In genomic region chr6:113638302-113639040, GRCm38 (mm10) we compare ENCODE assay signal across 8 mouse cellular contexts. TPM values are rescaled to one million over a fixed set of nuclear protein-coding genes. Genes with fewer than 3 reads are reported as not detected.
DNase-seq lines count a peak whose midpoint lies in the region; ATAC-seq lines count a peak whose summit lies in the region.

TSS of gene Irak2 (plus strand) at chr6:113638467.

- intact Hi-C loops in left cerebral cortex, postnatal 14 days (cut with DNase I), result loop anchor here (2.0 to 5.0 kb wide), 2 partner anchors 42 to 439 kb away; no protein-coding TSS in a partner anchor

- H3K36me3 ChIP-seq in intestine, embryonic 14.5 days (ENCODE audit: control insufficient read depth, insufficient read depth, low read length), result no peaks in the 10 kb centered on the region

- H3K27me3 ChIP-seq in intestine, embryonic 14.5 days (replicated peaks; ENCODE audit: control insufficient read depth, insufficient read depth, low read length), result no peaks in the 10 kb centered on the region

- 7% methylated on average over 37 of the region's 37 CpGs for WGBS in intestine, embryonic 14.5 days

- peak; percentile 91 for ATAC-seq in intestine, embryonic 14.5 days (replicated peaks; ENCODE audit: low FRiP score, low TSS enrichment, low read depth)

- peak within 1 kb of the TSS; percentile 51 for H3K9ac ChIP-seq in intestine, embryonic 14.5 days (ENCODE audit: low read length)

- H3K4me3 ChIP-seq in intestine, embryonic 14.5 days (ENCODE audit: low read depth, low read length), result peak within 1 kb of the TSS; percentile 50

- DNase-seq in adipocyte (ENCODE audit: low spot score), result peak; percentile 97
- peak; percentile 96 for DNase-seq in embryo, embryonic 10.5 days (ENCODE audit: low spot score)
- peak; percentile 93 for DNase-seq in gastrocnemius, postnatal 25 days
- DNase-seq in intestine, embryonic 14.5 days (ENCODE audit: low spot score), result peak; percentile 93
- peak; percentile 93 to 95 for DNase-seq in left cerebral cortex, postnatal 14 days (ENCODE audit: low spot score in 2 of 2)
- DNase-seq in mesoderm, embryonic 11.5 days (ENCODE audit: low read depth, low spot score), result peak; percentile 94
- DNase-seq in right cerebral cortex, postnatal 36 days (ENCODE audit: low spot score in 2 of 2), result peak; percentile 88 to 90
- DNase-seq in yolk sac, embryonic 10.5 days (ENCODE audit: low spot score), result peak; percentile 89

- 0 out of 2 replicates have a peak within 1 kb of the TSS, but pooled peaks have one; percentile 4 for H3K27ac ChIP-seq in intestine, embryonic 14.5 days (ENCODE audit: low read depth)

- no peaks in the 10 kb centered on the region for H3K4me1 ChIP-seq in intestine, embryonic 14.5 days (replicated peaks; ENCODE audit: control insufficient read depth, insufficient read depth, low read length)

- H3K4me2 ChIP-seq in intestine, embryonic 14.5 days (ENCODE audit: low read length), result peak within 1 kb of the TSS; percentile 61

- H3K9me3 ChIP-seq in intestine, embryonic 14.5 days (ENCODE audit: control insufficient read depth, low read length), result no peaks in the 10 kb centered on the region

RNA-seq across cellular contexts. Expression of gene Irak2, which starts in this region (rescaled TPM):
- 1 to 10 TPM; 3.0 to 4.7 TPM for total RNA-seq in gastrocnemius, postnatal 25 days (2021)
- 5.7 and 8.2 TPM in 2 replicates for polyA plus RNA-seq in intestine, embryonic 14.5 days (2014; fragmentation: Nextera tagmentation; extraction: Ambion mirVana)
- total RNA-seq in left cerebral cortex, postnatal 14 days (2021), result 10 to 100 TPM; 19.5 to 23.5 TPM

Comparison
In these comparisons a context has a peak if more than half of its experiments do, and no peak if none do; other contexts are left out.
1. Peak in every context shown above with its lines: DNase-seq, ATAC-seq, H3K4me3 ChIP-seq and H3K27ac ChIP-seq.